Mouse (Mus musculus) CH12.LX (cell line): Measurements from ENCODE around the gene Nupr1. TPM values are rescaled to one million over a fixed set of nuclear protein-coding genes. Genes with fewer than 3 reads are reported as not detected.

Experiments used
- DNase-seq: peaks from one replicate; pipeline ENCODE4 v3.0.0-alpha.2; 2013; ENCODE audit errors: extremely low read depth
- H3K27ac ChIP-seq: 2 replicates; pipeline ENCODE4 v1.5.1; 2012; ENCODE audit warnings: low read depth, mild to moderate bottlenecking, control low read depth, moderate library complexity; ENCODE audit not compliant: insufficient read depth
- H3K27me3 ChIP-seq: replicated peaks from 2 replicates; pipeline ENCODE3; 2012; ENCODE audit warnings: inconsistent platforms
- H3K36me3 ChIP-seq, 2 experiments: replicated peaks in 1 of 2; 2 replicates each; pipeline versions ENCODE3 to v1.6.1; 2012; ENCODE audit warnings: inconsistent platforms in 1 of 2, low read length in 1 of 2, mild to moderate bottlenecking in 1 of 2, mixed read lengths in 1 of 2, moderate library complexity in 1 of 2; ENCODE audit not compliant: control insufficient read depth in 1 of 2, insufficient read depth in 1 of 2
- H3K4me1 ChIP-seq, 2 experiments: 2 replicates each; pipeline ENCODE4 v1.6.1; 2012; ENCODE audit warnings: inconsistent platforms in 1 of 2, moderate library complexity in 1 of 2; ENCODE audit not compliant: insufficient read depth in 2 of 2, control insufficient read depth in 1 of 2
- H3K4me2 ChIP-seq: 2 replicates; pipeline ENCODE4 v1.6.1; 2012; ENCODE audit warnings: low read depth, mild to moderate bottlenecking, control low read depth; ENCODE audit not compliant: poor library complexity, insufficient read depth, severe bottlenecking
- H3K4me3 ChIP-seq, 3 experiments: fragments of 150-350 bp in 1 of 3; sonication (generic) in 1 of 3; replicated peaks in 1 of 3; 2 replicates each; pipeline versions ENCODE3 to v1.5.1; 2011 to 2012; ENCODE audit warnings: low read depth in 2 of 3, low read length in 2 of 3, mild to moderate bottlenecking in 2 of 3, moderate library complexity in 2 of 3, control low read depth in 1 of 3, improper control_type of control experiment in 1 of 3, inconsistent platforms in 1 of 3, mixed read lengths in 1 of 3; ENCODE audit not compliant: poor library complexity in 1 of 3
- H3K79me2 ChIP-seq: replicated peaks from 2 replicates; pipeline ENCODE4 v1.6.1; 2012; ENCODE audit warnings: mild to moderate bottlenecking, moderate library complexity; ENCODE audit not compliant: control insufficient read depth, poor library complexity, insufficient read depth, severe bottlenecking; ENCODE audit errors: extremely low read depth
- H3K9ac ChIP-seq: 2 replicates; pipeline ENCODE4 v1.6.1; 2012; ENCODE audit warnings: low read depth, mild to moderate bottlenecking, control low read depth, moderate library complexity; ENCODE audit not compliant: insufficient read depth
- H3K9me3 ChIP-seq: replicated peaks from 2 replicates; pipeline ENCODE3; 2012; ENCODE audit warnings: low read length, inconsistent platforms, mixed read lengths
- CTCF ChIP-seq, 2 experiments: IDR thresholded peaks in 1 of 2; conservative IDR thresholded peaks in 1 of 2; 2 replicates each; pipeline ENCODE4 v1.5.1; 2011 to 2012; ENCODE audit warnings: low read depth in 2 of 2, low read length in 2 of 2, improper control_type of control experiment in 1 of 2, inconsistent platforms in 1 of 2, mild to moderate bottlenecking in 1 of 2, moderate library complexity in 1 of 2
- EP300 ChIP-seq: IDR thresholded peaks from 2 replicates; pipeline ENCODE4 v1.6.1; 2011; ENCODE audit warnings: low read length, improper control_type of control experiment
- HCFC1 ChIP-seq: IDR thresholded peaks from 2 replicates; pipeline ENCODE4 v1.6.1; 2012; ENCODE audit warnings: low read depth, mild to moderate bottlenecking, inconsistent platforms, low read length, improper control_type of control experiment
- KAT2A ChIP-seq: IDR thresholded peaks from 2 replicates; pipeline ENCODE4 v1.6.1; 2012; ENCODE audit warnings: low read length, improper control_type of control experiment, inconsistent platforms; ENCODE audit not compliant: insufficient replicate concordance
- MAX ChIP-seq: IDR thresholded peaks from 2 replicates; pipeline ENCODE4 v1.6.1; 2011; ENCODE audit warnings: low read length, improper control_type of control experiment
- MAZ ChIP-seq: IDR thresholded peaks from 2 replicates; pipeline ENCODE4 v1.6.1; 2012; ENCODE audit warnings: low read depth, mild to moderate bottlenecking, inconsistent platforms, low read length, improper control_type of control experiment, moderate library complexity
- MEF2A ChIP-seq: IDR thresholded peaks from 2 replicates; pipeline ENCODE4 v1.6.1; 2014; ENCODE audit warnings: low read depth, mild to moderate bottlenecking, inconsistent platforms, low read length, improper control_type of control experiment, borderline replicate concordance
- NELFE ChIP-seq: IDR thresholded peaks from 2 replicates; pipeline ENCODE4 v1.6.1; 2011; ENCODE audit warnings: low read depth, low read length, improper control_type of control experiment
- POLR2A ChIP-seq: IDR thresholded peaks from 2 replicates; pipeline ENCODE4 v1.6.1; 2011; ENCODE audit warnings: low read depth, mild to moderate bottlenecking, improper control_type of control experiment, low read length
- RCOR1 ChIP-seq: conservative IDR thresholded peaks from 2 replicates; pipeline ENCODE4 v1.6.1; 2012; ENCODE audit warnings: low read depth, mild to moderate bottlenecking, inconsistent platforms, low read length, improper control_type of control experiment
- TBP ChIP-seq: conservative IDR thresholded peaks from 2 replicates; pipeline ENCODE4 v1.6.1; 2011; ENCODE audit warnings: low read depth, low read length, improper control_type of control experiment
- TCF12 ChIP-seq: IDR thresholded peaks from 2 replicates; pipeline ENCODE4 v1.6.1; 2014; ENCODE audit warnings: low read depth, mild to moderate bottlenecking, inconsistent platforms, low read length, improper control_type of control experiment
- UBTF ChIP-seq: IDR thresholded peaks from 2 replicates; pipeline ENCODE4 v1.6.1; 2012; ENCODE audit warnings: low read depth, mild to moderate bottlenecking, inconsistent platforms, low read length, improper control_type of control experiment, moderate library complexity
- USF2 ChIP-seq: conservative IDR thresholded peaks from 2 replicates; pipeline ENCODE4 v1.6.1; 2011; ENCODE audit warnings: low read depth, low read length, improper control_type of control experiment
- ZNF384 ChIP-seq: IDR thresholded peaks from 2 replicates; pipeline ENCODE4 v1.6.1; 2012; ENCODE audit warnings: low read depth, low read length, improper control_type of control experiment, inconsistent platforms
- dilution Hi-C: fragments of 300-500 bp; cut with MboI; formaldehyde crosslinking; loops from 2 replicates; pipeline ENCODE4 v1.14.3; 2020; ENCODE audit warnings: low sequenced_read_pairs; ENCODE audit not compliant: extremely low pct_unique_long_range_greater_than_20kb, extremely low pct_ligation_motif_present
- in situ Hi-C: fragments of 300-500 bp; cut with MboI; formaldehyde crosslinking; loops from 3 replicates; pipeline ENCODE4 v1.14.3; 2019; ENCODE audit warnings: low sequenced_read_pairs, low pct_ligation_motif_present, low pct_unique_long_range_greater_than_20kb, mixed read lengths
- polyA plus RNA-seq: library from polyadenylated mRNA; unstranded; fragments of >175 nt; gene quantifications from 2 replicates; pipeline ENCODE4 v1.2.1, GENCODE M21; 2012; ENCODE audit warnings: low read depth; ENCODE audit not compliant: insufficient read length
- total RNA-seq, 2 experiments: library from RNA; depleted of rRNA; stranded (reverse); fragments of 300-350 nt in 1 of 2; fragments of >200 nt in 1 of 2; gene quantifications; 2 replicates each; pipeline ENCODE4 v1.2.3; 2012 to 2014

Gene Nupr1
- total and polyA plus RNA-seq, 3 experiments, result 6.4 to 13.9 (median 13.5) TPM

DNA sequence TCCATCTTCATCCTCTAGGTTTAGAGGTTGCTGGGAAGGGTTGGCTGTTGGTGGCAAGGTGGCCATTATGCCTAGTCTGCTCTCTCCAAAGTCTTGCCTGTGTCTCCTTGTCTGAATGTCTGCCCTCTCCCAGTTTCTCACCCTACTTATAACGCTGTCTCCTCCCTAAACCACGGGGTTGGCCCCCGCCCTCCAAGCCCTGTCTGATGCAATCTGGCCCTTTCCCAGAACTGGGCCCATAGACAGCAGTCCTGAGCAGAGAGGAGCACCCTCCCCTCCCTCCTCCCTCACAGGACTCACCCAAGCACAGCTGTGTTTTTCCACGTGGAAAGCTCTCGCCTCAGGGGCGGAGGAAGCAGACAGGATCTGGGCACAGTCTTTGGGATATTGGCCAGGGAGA lies 5.3 kb downstream of the Nupr1 start:
- Histone ChIP-seq H3K9me3 (no peaks in the 10 kb centered on the region), H3K4me1 (peaks cover 13 to 34% of the 10 kb centered on the region in 2 experiments), H3K4me3 (peak overlapping the region; percentile 42 to 49 (median 45)), H3K4me2 (peak overlapping the region; percentile 10; the same call in 1 of the 2 replicates), H3K36me3 (peaks cover 0 to 20% of the 10 kb centered on the region in 2 experiments), H3K27me3 (no peaks in the 10 kb centered on the region), H3K79me2 (no peaks in the 10 kb centered on the region), H3K27ac (no peak overlapping the region), H3K9ac (peak overlapping the region; percentile 32)
- TF ChIP-seq MEF2A (0 out of 2 replicates have a peak, but pooled peaks have one; percentile 5), TCF12 (peak; percentile 39; the same call in 1 of the 2 replicates), TBP (peak; percentile 78), MAZ (peak; percentile 65), EP300 (no peak), ZNF384 (no peak), NELFE (peak; percentile 53), USF2 (no peak), POLR2A (0 out of 2 replicates have a peak, but pooled peaks have one; percentile 22)
- dilution Hi-C loops, result no loop called here
- DNase-seq, result no peak
- in situ Hi-C loops, result no loop called here

GRCm38 (mm10) chr7:126624774-126625173 lies 5.9 kb downstream of the Nupr1 start:
- H3K9ac ChIP-seq, result peak overlapping the region; percentile 32; the same call in 1 of the 2 replicates
- TF ChIP-seq RCOR1, result no peak
- TF ChIP-seq CTCF (conservative IDR thresholded peaks at IDR 0.05 in 1 of 2, IDR thresholded peaks at IDR 0.05 in 1 of 2; ENCODE audit: low read depth in 2 of 2, low read length in 2 of 2), result no peak
- dilution Hi-C loops, result no loop called here

GRCm38 (mm10) chr7:126623381-126623780 lies 7.3 kb downstream of the Nupr1 start:
- no peaks in the 10 kb centered on the region for H3K79me2 ChIP-seq
- no peak overlapping the region for H3K9ac ChIP-seq
- peaks cover 0 to 20% of the 10 kb centered on the region in 2 experiments for H3K36me3 ChIP-seq
- TF ChIP-seq HCFC1 (no peak), KAT2A (no peak), MAX (no peak), TBP (no peak), NELFE (no peak), MAZ (no peak), UBTF (no peak)
- H3K9me3 ChIP-seq, result no peaks in the 10 kb centered on the region
- peaks cover 15 to 45% of the 10 kb centered on the region in 2 experiments for H3K4me1 ChIP-seq
- no peaks in the 10 kb centered on the region for H3K27me3 ChIP-seq
- no peak overlapping the region for H3K4me3 ChIP-seq
- no peak overlapping the region for H3K27ac ChIP-seq
- in situ Hi-C loops (loop anchor here (5.0 kb wide), 1 partner anchor 41 kb away; the partner anchor contains the start of gene Apobr), dilution Hi-C loops (no loop called here)
- no peak overlapping the region for H3K4me2 ChIP-seq
- DNase-seq, result no peak

More at GRCm38 (mm10) chr7:126624774-126625173, 5.9 kb downstream of the Nupr1 start:
- Histone ChIP-seq H3K4me3 (peak overlapping the region; percentile 42 to 49 (median 45)), H3K27ac (no peak overlapping the region), H3K27me3 (no peaks in the 10 kb centered on the region), H3K9me3 (no peaks in the 10 kb centered on the region), H3K79me2 (no peaks in the 10 kb centered on the region), H3K4me1 (peaks cover 18 to 38% of the 10 kb centered on the region in 2 experiments), H3K36me3 (peaks cover 0 to 20% of the 10 kb centered on the region in 2 experiments), H3K4me2 (0 out of 2 replicates have a peak overlapping the region, but pooled peaks have one; percentile 10)
- no peak for DNase-seq
- in situ Hi-C loops, result loop anchor here (5.0 kb wide), 1 partner anchor 42 kb away; the partner anchor contains the start of gene Apobr
